Mouse (Mus musculus): Measurements from ENCODE around the gene Angptl2. TPM values are rescaled to one million over a fixed set of nuclear protein-coding genes. Genes with fewer than 3 reads are reported as not detected.

Gene Angptl2
- 15.5 and 23.1 TPM in 2 replicates for polyA plus RNA-seq (2015; fragmentation: Nextera tagmentation; extraction: Ambion mirVana)

DNA sequence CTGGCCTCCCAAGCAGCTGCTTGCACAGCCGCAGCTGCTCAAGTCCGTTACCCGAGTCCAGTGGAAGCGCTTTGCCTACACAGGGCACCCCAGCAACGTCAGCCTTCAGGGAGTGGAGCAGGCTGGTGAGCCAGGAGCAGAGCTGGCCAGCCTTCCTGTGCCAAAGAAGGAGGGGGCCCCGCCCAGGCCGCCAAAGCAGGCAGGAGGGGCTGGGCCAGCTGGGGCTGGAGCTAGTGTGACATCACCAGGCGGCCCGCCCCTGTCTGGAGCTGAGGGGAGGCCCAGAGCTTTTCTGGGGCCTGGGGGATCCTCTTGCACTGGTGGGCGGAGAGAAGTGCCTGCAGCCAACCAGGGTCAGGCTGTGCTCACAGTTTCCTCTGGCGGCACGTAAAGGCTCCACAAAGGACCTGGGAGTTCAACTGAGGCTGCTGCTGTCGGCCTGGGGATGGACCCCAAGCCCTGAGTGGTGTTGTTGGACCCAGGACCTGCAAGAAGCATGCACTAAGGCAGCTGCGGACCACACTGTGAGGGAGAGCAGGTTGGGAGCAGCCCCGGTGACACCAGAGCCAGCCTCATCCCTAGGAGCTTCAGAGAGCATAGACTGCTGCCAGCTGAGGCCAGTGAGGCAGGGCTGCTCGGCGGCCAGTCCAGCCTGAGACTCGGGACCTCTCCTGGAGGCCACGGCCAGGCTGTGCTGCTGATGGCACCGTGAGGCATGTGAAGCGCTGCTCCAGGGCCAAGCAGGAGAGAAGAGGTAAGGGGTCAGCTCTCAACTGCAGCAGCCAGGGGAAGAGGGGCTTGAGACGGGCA lies at the start of gene Angptl2:
TSS of gene Angptl2 (plus strand) at position 370 of the 810 bp plus-strand sequence.

Other genes starting within 250 kb of the Angptl2 start
- gene Slc2a8, start 234.0 kb upstream of the Angptl2 start, polyA plus RNA-seq (2015; fragmentation: Nextera tagmentation; extraction: Ambion mirVana): 15.5 and 17.9 TPM in 2 replicates
- gene Garnl3, start 84.4 kb upstream of the Angptl2 start, polyA plus RNA-seq (2015; fragmentation: Nextera tagmentation; extraction: Ambion mirVana): 5.0 and 6.6 TPM in 2 replicates
- gene Ralgps1, start 155.4 kb downstream of the Angptl2 start, polyA plus RNA-seq (2015; fragmentation: Nextera tagmentation; extraction: Ambion mirVana): 2.2 and 2.3 TPM in 2 replicates
- gene Zbtb34, start 215.3 kb downstream of the Angptl2 start, polyA plus RNA-seq (2015; fragmentation: Nextera tagmentation; extraction: Ambion mirVana): 1.9 and 2.5 TPM in 2 replicates